Mouse (Mus musculus) left cerebral cortex, postnatal 10 days (tissue): ENCODE data around the gene Pitpna. TPM values are rescaled to one million over a fixed set of nuclear protein-coding genes. Genes with fewer than 3 reads are reported as not detected.

ENCODE experiments used
- DNase-seq, 2 experiments: peaks; one replicate each; pipeline ENCODE4 v3.0.0; 2021 to 2022; ENCODE audit warnings: low spot score in 2 of 2, mixed read lengths in 1 of 2; ENCODE audit errors: extremely low spot score in 1 of 2
- intact Hi-C: fragments of 180-260 bp; cut with DNase I; formaldehyde crosslinking; loops from one replicate; pipeline ENCODE4 v1.15.1; 2025
- total RNA-seq, 2 experiments: library from RNA; stranded (reverse); gene quantifications; 2 replicates each; pipeline ENCODE4 v1.2.3; 2021

Pitpna gene
- total RNA-seq, 2 experiments from 2014 or later = 312 to 326 TPM

DNA sequence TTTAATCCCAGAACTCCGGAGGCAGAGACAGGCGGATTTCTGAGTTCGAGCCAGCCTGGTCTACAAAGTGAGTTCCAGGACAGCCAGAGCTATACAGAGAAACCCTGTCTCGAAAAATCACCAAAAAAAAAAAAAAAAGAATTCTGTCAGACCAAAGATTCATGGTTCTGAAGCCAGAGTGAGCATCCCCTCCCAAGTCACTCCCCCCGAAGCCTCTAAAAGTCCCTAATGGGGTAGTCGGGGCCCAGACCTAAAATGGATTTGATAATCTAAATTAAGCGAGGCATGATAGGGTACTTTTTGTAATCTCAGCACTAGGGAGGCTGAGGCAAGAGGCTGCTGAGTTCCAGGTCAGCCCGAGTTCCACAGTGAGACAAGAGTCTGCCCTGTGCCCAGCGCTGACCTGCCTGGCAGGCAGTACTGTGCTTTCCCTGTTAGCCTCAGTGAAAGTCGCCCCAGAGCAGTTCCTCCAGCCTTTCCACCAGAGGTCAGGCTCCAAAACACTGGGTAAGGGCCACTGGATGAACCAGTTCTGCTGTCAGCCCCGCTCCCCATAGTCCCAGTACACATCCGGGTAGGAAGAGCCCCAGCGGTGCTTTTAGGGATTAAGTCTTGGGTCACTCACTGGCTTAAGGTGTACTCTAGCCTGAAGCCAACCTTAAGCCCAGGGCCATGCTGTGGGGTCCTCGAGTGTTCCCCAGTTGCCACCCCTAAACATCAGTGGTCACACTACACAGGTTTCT lies 65.2 kb downstream of the Pitpna start:
- DNase-seq = peak in 1 of 2 experiments; percentile 53
- intact Hi-C loops = no loop called here

DNA sequence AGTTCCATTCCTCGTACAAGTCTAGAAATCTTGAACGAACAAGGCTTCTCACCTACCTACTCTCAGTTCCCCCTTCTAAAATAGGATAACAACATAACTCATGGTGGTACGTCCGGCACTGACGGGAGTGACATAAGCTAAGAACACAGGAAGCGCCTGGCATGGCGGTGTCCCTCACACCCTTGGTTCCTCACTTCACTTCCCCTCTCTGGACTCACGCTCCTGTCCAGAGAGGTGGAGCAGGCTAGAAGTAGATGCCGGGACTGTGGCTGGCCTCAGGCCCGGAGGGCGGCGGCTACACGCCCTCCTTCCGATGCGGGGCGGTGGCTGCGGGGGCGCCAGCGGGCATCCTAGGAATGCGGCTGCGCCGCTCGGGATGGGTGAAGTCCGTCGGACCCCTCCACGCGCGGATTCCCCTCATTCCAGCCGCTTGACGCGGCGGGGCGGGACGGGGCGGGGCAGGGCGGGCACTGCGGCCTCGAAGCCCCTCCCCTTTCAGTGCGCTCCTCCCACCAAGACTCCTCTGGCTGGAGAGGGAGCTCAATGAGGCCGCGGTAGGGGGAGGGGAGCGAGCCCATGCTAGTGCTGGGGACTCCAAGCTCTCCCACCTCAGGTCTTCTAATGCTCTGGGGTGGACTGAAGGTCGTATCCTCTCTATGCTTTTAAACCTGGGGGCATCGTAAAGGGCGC lies 66.0 kb downstream of the Pitpna start:
- peak in 1 of 2 experiments; percentile 89 for DNase-seq
- intact Hi-C loops = no loop called here

DNA sequence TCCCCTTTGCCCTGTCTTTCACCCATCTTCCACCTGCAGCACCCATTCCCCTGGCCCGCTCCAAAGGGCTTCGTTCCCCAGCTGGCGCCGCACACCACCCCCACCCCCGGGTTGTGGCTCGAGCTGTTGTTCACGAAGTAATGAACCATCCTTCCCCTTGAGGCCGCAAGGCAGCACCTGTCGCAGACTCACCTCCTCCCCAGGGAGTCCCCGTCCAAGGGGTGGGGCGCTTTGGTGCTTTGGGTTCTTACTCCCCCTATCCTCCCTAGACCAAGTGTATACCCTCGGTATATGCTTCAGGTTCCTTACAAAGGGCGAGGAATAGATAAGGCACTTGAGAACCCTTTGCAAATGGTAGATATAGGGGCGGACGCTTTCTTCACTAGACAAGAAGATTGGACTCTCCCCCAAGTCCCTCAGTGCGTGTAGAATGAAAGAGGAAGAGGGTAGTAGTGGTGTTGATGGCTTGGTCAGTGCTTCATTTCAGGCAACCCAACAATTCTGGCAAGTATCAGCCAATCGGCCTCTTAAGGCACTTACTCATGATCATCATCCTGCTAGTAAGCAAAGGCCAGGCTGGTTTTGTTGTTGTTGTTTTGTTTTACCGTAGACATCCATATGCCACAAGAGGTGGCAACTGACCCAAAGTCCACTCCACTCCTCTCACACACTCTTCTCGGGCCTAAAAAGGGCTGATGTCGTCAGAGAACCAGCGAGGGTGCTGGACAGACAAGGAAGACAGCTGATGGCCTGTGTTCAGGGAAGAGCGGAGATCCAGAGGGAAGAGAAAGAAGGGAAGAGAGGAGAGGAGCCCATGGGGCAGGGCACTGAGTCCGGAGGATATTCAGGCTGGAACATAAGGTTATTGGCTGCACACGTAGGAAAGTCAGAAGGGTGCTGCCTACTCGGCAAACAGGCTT lies 66.8 kb downstream of the Pitpna start:
- peak in 1 of 2 experiments; percentile 55 for DNase-seq
- intact Hi-C loops = no loop called here

DNA sequence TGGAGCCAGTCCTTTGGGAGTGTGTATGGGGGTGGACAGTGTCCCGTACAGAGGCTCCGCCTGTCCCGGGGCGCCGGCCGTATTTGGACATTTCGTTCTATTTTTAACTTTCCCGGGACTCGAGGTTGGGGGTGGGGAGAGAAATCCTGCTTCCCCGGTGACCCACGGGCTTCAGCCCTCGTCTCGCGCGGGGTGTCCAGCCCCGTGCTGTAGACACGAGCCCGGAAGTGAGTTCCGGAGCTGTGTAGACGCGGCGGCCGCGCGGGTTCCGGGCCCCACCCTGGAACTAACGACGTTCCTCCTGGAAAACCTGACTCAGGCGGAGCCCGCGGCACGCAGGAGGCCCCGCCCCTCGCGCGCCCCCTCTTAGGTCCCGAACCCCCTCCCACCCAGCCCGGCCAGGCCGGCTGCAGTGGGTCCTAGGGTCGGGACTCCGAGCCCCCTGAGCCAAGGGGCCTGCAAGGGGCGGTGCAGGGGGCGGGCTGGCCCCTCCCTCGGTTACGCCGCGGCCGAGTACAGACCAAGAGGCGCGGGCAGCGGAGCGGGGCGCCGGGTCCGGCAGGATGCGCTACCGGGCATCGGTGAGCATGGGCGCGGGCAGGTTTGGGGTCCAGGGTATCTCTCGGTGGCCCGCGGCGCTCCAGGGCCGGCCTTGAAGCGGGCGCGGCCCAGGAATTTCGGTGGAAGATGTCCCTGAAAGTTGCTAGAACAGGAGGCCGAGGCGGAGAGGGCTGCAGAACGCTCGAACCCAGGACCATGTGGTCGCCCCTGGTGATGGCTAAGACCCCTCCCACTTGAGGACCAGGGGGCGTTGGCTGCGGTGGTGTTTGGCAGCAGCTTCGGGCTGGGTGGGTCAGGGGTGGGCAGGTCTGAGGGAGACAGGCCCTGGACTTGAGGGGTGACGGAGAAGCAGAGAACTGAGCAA lies 68.0 kb downstream of the Pitpna start:
- peak; percentile 58 to 87 for DNase-seq
- intact Hi-C loops = no loop called here

DNA sequence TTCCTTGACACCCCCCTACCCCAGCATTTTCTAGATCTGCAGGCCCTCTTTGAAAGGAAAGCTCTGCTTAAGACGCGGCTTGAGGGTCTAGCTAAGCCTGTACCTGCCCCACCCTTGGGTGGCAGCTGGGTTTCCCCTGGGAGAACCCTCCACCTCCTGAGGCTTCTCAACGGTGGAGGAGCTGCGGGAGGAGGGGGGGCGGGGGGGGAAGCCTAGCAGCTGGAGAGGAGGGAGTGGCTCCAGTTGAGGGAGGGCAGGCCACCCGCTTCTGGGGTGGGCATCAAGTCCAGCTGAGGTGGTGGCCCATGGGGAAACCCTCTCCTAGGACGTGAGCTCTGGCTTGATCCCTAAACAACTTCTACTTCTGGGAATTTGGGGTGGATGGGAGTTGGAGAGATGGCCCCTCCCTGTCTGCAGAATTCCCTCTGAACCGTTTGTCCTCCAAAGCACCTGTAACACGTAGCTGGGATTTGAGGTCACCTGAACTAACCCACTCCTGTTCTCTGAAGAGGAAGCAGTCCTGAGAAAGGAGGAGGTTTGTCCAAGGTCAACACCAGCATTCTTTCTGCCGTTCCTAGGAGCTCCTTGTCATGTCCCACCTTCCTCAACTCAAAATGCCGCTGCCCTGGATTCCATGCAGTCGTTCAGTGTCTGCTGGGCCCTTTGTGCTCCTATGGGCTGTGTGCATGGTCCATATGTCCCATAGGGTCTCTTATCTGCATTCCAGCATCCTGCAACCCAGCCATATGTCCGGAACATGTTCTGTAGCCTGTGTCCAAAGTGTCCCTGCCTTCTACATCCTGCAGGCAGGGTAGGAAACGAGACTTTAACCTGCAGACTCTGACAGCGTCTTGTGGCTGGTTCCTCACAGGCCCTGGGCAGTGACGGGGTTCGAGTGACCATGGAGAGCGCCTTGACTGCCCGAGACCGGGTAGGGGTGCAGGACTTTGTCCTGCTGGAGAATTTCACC lies 69.0 kb downstream of the Pitpna start:
- DNase-seq = peak in 1 of 2 experiments; percentile 31
- intact Hi-C loops = no loop called here

DNA sequence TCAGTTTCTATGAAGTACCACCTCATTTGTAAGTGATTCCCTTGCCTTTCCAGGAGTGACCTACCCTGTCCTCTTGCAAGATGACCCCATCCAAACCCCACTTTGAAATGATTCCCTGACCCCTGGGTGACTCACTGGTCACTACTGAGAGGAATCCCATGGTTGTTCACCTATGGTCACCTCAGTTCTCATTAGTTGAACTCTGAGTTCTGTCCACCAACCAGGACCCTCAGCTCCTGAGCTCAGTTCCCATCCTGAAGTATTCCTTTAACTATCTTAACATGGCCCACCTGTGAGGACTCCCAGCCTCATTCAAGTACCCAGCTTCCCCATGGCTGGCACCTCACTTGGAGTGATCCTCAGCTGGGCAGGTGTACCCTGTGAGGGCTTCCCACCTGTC lies 69.9 kb downstream of the Pitpna start:
- DNase-seq = no peak
- intact Hi-C loops = no loop called here

DNA sequence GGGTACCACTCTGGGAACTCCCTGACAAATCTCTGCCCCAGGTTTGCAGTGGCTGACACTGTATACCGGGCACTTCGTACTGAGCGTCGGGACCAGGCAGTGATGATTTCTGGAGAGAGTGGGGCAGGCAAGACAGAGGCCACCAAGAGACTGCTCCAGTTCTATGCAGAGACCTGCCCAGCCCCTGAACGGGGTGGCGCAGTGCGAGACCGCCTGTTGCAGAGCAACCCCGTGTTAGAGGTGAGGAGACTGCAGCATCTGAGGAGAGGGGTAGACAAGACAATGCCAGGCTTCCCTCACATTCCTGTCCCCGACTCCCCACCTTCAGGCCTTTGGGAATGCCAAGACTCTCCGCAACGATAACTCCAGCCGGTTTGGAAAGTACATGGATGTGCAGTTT lies 70.4 kb downstream of the Pitpna start:
- intact Hi-C loops = no loop called here

DNA sequence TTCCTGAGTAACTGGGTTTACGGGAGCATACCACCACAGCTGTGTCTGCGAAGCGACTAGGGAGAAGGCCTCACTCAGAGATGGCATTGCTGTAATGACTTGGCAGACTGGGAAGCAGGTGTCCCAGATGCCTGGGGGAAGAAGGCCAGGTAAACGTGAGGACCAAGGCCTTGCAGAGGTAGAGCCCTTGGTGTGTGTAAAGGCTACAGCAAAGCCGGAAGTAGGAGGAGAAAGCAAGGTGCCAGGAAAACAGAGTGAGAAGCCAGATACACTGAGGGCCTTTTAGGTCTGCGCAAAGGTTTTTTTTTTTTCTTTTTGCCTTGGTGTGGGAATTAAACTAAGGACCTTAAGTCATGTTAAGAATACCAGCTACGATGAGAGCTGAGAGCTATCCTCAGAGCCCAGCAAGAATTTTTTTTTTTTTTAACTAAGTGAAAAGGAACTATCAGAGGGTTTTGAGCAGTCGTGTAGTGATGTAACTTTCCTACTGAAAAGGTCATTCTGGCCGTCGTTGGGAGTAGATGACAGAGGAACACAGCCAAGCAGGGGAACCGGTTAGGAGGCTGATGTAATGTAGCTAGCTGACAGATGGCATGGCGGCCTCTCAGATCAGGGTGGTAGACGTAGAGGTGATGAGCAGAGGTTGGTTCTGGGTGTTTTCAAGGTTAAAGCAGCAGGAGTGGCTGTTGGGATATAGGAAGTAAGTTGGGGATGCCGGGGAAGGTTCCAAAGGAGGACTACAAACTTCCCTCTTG lies 71.3 kb downstream of the Pitpna start:
- intact Hi-C loops = no loop called here

More for the DNA sequence above, 70.4 kb downstream of the Pitpna start:
- DNase-seq = peak in 1 of 2 experiments; percentile 22

DNA sequence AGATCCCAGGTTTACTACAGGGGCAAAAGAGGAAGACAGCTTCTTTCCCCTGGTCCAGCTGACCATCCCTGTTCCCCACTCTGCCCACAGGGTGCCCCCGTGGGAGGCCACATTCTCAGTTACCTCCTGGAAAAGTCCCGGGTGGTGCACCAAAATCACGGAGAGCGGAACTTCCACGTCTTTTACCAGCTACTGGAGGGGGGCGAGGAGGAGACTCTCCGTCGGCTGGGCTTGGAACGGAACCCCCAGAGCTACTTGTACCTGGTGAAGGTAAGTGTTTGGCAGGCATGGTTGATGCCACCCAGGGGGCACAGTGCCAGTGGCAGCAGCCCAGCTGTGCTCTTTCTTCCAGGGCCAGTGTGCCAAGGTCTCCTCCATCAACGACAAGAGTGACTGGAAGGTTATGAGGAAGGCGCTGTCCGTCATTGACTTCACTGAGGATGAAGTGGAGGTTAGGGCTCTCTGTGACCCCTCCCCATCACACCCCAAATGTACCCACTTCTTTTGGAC lies 72.2 kb downstream of the Pitpna start:
- intact Hi-C loops = no loop called here

More for the DNA sequence above, 71.3 kb downstream of the Pitpna start:
- no peak for DNase-seq

DNA sequence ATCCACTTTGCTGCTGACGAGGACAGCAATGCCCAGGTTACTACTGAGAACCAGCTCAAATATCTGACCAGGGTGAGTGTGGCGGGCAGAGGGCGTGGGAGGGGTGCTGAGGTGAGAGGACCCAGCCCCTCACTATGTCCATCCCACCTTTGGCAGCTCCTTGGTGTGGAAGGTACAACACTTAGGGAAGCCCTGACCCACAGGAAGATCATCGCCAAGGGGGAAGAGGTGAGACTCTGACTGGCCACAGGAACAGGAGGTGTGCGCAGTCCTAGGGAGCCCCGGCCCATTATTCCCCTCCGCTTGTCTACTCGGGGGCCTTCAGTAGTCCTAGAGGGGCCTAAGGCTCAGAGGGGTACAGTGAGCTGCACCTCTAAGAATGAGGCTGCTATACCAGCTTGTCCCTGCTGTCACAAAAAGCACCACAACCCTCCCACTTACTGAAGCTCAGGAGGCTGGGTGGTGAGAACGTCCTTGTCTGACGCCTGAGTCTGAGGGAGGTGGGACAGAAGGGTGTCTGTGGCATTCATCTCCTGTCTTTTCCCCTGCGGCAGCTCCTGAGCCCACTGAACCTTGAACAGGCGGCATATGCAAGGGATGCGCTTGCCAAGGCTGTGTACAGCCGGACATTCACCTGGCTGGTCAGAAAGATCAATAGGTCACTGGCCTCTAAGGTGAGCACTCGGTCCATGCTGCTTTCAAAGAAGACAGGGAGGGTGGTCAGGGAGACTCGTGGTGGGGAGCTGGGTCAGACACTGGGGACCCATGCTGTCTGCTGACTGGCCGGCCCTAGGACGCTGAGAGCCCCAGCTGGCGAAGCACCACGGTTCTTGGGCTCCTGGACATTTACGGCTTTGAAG lies 73.3 kb downstream of the Pitpna start:
- intact Hi-C loops = no loop called here
- peak in 1 of 2 experiments; percentile 15 for DNase-seq

More for the DNA sequence above, 72.2 kb downstream of the Pitpna start:
- peak in 1 of 2 experiments; percentile 25 for DNase-seq

DNA sequence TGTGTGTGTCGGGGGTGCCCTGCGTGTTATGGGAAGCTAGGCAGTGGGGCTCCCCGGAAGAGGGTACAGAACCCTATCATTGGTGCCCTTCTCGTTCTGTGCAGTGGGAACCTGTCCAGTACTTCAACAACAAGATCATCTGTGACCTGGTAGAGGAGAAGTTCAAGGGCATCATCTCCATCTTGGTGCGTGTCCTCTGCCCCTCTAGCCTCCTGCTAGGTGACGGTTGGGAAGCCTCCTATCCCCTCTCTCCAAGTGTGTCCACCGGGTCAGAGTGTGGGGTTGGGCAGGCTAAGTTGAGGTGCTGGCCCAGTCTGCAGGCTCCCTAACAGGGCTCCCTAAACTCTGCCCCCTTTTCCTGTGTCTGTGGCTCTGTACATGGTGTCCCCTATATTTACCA lies 74.2 kb downstream of the Pitpna start:
- intact Hi-C loops = no loop called here
- no peak for DNase-seq

DNA sequence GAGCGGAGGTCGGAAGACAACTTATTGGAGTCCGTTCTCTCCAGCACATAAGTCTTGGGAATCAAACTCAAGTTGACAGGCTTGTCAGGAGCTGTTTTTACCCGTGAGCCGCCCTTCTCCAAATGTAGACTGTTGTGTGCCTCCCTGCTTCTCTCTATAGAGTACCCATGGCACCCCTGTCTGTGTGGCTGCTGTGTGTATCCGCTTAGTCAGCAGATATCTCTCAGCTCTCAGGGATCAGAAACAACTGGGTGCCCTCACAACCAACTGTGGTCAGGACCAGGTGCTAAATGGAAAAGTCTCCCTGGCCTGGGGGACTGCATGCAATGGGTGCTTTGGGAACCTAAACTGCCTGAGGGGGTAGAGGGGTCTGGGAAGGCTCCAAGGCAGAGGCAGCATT lies 78.4 kb downstream of the Pitpna start:
- intact Hi-C loops = no loop called here
- DNase-seq = no peak

DNA sequence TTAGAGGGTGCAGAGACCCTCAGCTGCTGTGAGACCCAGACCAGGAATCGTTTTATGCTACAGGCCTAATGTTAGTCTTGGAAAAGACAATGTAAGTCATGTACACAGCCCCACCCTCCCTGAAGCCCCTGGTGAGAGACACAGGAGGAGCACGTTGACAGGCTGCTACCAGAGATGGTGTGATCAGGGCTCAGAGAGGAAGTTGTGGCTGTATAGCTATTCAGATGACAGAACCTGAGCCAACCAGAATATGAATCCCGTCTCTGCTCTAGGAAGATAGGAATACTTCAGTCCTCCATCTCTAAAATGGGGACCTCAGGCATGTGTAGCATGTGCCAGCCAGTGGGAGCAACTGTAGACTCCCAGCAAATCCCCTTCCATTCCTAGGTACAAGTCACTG lies 80.7 kb downstream of the Pitpna start:
- no peak for DNase-seq
- intact Hi-C loops = no loop called here

DNA sequence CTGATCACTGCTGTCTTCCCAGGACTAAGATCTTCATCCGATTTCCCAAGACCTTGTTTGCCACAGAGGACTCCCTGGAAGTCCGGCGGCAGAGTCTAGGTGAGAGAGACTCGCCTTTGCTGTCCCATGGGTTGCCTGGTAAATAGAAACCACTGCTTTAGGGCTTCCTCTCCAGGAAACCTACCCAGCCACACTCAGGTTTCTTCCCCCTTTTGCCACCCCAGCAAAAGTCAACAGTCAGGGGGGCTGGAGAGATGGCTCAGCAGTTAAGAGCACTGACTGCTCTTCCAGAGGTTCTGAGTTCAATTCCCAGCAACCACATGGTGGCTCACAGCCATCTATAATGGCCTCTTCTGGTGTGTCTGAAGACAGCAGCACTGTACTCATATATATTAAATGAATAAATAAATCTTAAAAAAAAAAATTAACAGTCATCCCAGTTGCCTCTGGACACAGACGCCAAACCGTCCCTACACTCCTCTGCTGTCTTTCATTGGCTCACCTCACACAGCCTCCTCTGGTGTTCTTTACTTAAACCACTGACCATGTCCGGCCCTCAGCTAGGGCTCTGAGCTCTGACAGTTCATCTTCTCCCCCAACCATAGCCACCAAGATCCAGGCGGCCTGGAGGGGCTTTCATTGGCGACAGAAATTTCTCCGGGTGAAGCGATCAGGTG lies 81.4 kb downstream of the Pitpna start:
- DNase-seq = no peak
- intact Hi-C loops = no loop called here

DNA sequence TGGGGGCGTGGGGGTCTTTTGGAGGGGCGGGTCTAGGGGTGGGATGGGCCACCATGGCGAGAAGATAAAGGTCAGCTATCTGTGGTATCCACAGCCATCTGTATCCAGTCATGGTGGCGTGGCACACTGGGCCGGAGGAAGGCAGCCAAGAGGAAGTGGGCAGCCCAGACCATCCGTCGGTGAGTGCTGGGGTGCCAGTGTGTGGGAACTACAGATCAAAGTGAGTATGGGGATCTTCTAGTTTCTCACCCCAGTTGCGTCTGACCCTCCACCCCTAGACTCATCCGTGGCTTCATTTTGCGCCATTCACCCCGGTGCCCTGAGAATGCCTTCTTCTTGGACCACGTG lies 81.9 kb downstream of the Pitpna start:
- peak in 1 of 2 experiments; percentile 27 for DNase-seq
- intact Hi-C loops = no loop called here
